Mouse (Mus musculus) 3134 (cell line): ENCODE results near the gene Pccb.
A peak's percentile ranks its signal among the peaks of the same experiment; 100 is the strongest.

ENCODE experiments used
- DNase-seq: peaks from one replicate; pipeline ENCODE4 v3.0.0-alpha.2; 2011; ENCODE audit warnings: low spot score; ENCODE audit not compliant: insufficient read length; ENCODE audit errors: extremely low read depth

Gene Pccb

GRCm38 (mm10) chr9:101034448-101035098, at the start of gene Pccb:
TSS of gene Pccb (minus strand) at chr9:101034898.
- peak; percentile 96 for DNase-seq

DNA sequence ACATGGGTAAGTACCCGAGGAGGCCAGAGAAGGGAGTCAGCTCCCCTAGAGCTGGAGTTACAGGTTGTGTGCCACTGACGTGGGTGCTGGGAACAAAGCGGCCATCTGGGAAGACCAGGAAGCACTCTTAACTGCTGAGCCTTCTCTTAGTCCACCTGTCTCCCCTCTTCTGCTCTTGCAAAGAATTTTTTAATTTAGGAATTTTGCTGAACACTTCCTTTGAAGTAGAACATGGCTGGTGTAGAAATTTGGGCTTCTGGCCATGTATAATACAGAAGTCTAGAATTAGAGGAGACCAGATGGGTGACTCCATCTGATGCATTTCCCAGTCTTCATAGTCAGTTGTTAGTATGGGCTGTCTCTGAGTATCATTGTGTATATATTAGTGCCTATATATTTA, 49.0 kb upstream of the Pccb start:
- no peak for DNase-seq

DNA sequence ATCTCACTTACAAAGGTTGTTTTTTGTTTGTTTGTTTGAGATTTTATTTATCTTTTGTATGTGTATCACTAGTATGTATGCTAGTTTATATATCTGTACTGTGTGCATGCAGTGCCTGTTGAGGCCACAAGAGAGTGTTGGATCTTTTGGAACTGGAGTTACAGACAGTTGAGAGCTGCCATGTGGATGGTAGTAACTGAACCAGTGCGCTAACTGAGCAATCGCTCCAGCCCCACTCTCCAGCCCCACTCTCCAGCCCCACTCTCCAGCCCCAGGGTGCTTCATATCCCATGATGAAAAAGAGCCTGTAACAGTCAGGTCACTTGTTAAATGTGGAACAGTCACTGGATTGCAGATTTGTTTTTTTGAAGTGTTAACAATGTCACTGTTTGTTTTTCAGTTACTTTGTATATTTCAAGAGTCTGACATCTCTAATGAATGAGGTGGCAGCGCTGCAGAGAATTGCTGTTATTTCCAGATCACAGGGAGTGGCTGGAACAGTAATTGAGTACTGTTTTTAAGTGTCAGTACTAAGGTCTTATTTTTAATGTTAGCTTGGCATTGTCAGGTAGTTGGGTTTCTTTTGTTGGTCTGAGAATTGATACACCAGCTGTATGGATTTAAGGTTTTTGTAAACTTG, 45.5 kb upstream of the Pccb start:
- no peak for DNase-seq

DNA sequence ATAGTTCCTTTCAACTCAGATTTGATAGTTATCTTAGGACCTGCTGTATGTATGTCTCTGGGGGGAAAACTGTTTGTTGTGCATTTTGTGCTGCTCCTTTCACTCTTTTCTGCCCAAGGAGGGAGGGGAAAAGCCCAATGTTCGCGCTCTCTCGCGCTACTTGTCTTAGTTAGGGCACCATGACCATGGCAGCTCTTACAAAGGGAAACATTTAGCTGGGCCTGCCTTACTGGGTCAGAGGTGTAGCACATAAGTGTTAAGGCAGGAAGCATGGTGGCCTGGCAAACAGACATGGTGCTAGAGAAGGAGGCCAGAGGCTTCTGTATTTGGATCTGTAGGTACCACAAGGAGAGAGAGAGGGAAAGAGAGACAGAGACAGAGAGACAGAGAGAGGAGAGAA, 43.9 kb upstream of the Pccb start:
- DNase-seq, result no peak

- DNase-seq, result no peak
Measured at GRCm38 (mm10) chr9:101077486-101077885, 42.8 kb upstream of the Pccb start.

- peak; percentile 56 for DNase-seq
Measured at GRCm38 (mm10) chr9:101076095-101076875, 41.6 kb upstream of the Pccb start.

DNA sequence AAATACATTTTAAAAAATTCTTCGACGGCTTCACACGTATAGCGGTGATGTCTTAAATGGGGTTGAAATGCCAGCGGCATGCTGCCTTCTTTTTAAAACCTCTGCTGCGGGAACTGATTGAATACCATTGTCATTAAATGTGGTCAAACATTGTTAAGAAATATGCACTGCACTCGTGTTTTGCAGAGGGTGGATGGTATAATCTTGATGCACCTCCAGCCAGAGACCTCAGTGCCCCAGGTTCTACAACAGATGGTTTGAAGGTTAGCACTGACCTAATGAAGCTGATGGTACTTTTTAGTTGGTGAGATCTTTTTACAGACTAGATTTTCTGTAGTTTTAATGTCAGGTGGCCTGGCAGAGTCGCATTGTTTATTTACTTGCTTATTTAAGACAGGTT, 41.0 kb upstream of the Pccb start:
- DNase-seq, result no peak

GRCm38 (mm10) chr9:101075091-101075581, 40.4 kb upstream of the Pccb start:
- DNase-seq, result no peak

DNA sequence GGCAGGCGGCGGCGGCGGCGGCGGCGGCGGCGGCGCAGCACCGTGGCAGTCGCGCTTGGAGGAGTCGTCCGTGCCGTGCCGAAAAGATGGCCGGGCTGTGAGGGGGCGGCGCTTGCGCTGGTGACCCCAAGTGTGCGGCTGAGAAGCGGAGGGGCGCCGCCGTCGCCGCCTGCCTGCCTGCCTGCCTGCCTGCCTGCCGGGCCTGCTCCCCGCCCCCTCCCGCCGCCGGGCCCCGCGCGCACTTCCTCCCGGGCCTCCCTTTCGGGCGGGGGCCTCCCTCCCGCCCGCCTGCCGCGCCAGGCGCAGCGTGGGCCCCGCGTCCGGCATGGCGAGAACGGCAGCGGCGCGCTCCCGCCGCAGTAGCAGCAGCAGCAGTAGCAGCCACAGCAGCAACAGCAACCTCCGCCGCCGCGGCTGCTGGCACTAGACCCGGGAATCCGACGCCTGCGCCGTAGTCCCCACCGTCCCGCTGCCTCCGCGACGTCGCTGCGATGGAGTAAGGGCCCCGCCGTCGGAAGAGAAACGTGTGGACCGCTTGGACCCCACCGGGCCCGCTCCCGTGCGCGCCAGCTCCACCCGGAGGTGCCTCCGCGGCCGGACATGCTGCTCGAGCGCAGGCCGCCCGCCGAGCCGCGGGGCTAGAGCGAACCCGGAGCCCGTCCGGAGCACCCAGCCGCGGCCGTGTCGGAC, 39.8 kb upstream of the Pccb start:
- DNase-seq, result peak; percentile 78

- no peak for DNase-seq
Measured at GRCm38 (mm10) chr9:101073987-101074331, 39.3 kb upstream of the Pccb start, which contains the start of gene Msl2. TSS of gene Msl2 (plus strand) at chr9:101074101.

DNA sequence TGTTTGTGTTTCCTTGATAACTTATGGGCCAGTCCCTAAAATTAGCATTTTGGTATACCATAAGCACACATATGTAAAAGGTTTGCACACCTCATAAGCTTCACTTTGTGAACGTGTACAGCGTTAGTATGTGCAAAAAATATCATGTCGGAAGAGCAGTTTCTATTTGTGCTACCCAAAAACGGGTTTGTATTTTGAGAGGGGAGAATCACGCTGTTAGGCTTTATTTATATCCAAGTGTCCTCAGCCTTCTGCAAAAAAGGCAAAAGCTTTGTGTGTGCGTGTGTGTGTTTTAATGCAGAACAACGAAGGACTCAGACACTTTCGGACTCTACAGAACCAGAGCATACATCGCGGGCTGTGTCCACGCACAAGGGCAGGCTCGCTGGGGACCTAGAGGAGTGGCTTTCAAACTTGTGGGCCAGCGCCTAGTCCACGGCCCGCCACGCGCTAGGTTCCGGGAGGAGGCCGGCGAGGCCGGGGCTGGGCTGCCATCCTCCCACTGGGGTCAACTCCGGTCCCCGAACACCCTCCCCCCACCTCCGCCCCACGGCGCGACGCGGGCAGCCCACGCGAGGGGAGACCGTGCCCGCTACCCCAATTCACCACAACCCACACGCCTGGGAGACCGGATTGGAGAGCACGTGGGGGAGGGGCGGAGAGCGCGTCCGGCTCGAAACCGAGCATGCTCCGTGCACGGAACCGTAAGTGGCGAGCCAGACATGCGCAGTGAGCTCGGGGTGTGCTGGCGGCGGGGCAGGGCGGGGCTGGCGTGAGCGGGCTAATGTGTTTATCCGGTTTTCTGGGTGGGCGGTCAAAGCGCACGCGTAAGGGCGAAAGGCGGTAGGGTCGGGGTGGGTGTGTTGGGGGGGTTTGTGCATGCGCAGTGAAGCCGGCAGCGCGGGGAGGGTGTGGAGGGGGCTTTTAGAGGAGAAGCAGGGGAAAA, 38.6 kb upstream of the Pccb start:
- peak; percentile 99 for DNase-seq

- no peak for DNase-seq
Measured at GRCm38 (mm10) chr9:101072506-101072905, 37.8 kb upstream of the Pccb start.

- DNase-seq, result no peak
Measured at GRCm38 (mm10) chr9:101069781-101070180, 35.1 kb upstream of the Pccb start.

DNA sequence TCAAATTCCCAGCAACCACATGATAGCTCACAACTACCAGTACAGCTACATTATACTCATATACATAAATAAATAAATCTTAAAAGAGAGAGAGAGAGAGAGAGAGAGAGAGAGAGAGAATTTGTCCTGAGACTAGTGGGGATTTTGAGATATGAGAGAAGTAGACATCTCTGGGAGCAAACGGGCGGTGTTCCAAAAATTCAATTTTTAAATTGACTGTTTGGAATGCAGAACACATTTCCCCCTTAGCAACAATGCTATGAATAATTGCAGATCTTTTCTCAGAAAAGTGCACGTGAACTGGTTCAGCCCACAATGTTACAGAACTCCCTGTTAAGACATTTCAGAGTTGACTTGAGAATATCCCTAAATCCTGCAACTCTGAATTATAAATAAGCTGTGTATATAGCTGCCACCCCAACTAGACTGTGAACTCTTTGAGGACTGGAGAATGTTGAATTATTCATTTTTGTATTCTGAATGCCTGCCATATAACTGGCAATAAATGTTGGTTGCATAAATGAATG, 30.4 kb upstream of the Pccb start:
- no peak for DNase-seq

DNA sequence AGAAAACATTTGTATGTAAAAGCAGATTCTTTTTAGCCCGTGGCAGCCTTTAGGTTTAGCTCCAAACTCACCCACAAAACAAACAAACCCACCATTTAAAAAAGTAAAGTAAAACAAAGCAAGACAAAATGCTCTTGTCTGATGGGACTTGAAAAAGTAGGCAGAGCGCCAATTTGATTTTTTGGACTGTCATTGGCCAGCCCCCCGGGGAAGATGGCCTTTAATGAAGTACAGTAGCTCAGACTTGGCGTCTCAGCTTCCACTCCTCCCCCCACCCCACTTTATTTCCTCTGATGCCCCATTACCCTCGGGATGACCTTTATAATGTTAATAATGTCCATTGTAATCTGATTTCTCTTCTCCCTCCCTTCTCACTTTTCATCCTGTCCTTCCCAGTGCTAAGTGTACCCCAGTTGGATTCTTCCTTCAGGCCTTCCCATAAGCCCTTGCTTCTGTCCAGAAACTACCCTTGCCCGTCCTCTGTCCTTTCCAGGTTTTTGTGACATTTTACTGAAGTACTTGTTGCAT, 27.6 kb upstream of the Pccb start:
- no peak for DNase-seq

DNA sequence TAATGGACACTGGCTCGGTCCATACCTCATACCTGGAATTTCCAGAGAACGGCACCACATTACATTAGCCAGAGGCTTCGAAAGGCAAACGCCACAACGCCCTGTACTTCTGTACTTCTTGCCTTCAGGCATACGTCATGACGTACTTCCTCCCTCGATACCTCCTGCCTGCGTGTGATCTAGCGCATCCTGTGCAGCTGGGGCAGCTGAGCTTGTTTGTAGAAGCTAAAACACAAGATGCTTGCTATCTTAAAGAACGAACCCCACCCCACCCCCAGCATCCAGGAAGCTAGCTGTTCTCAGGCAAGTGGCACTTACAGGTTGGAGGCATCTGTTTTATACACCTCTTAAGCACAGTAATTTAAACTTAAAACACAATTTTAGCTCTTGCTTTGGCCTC, 26.3 kb upstream of the Pccb start:
- DNase-seq, result no peak

GRCm38 (mm10) chr9:101057156-101057555, 22.5 kb upstream of the Pccb start:
- DNase-seq, result no peak

GRCm38 (mm10) chr9:101053279-101053678, 18.6 kb upstream of the Pccb start:
- DNase-seq, result no peak

DNA sequence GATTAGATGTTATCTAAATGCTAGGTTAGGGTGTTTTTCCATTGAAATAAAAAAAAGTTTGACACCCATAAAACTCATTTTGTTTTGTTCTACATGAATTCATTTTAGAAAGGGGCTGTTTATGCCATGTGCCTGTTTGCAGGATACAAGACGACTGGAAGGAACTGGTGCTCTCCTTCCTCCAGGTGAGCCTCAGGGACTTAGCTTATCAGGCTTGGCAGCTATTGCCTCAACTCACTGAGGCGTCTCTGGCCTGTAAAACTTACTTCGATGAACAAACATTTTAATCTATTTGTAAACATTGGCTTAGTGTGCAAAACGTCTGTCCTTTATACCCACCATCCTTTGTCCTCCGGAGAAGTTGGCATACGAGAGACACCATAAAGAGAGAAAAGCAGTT, 18.0 kb upstream of the Pccb start:
- no peak for DNase-seq

DNA sequence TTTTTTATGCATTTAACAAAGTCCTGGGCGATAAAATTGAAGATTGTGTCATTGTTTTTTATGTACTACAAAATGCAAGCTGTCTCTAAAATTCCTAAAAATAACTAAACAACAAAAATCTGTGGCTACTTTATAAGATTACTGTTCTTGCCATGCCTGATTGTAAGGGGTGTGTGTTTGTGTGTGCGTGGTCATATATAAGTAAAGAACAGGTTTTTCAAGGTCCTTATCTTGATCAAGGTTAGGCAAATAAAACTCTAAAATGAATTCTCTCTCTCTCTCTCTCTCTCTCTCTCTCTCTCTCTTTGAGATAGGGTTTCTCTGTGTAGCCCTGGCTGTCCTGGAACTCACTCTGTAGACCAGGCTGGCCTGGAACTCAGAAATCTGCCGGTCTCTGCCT, 17.3 kb upstream of the Pccb start:
- DNase-seq, result no peak
